Mouse (Mus musculus) brain, adult 2 months (tissue): Measurements from ENCODE around the gene Psg28.
A peak's percentile ranks its signal among the peaks of the same experiment; 100 is the strongest.
"Not testable (repeated sequence)": the region's sequence is repeated elsewhere in the genome, so short reads cannot be mapped to it uniquely, and the experiment has no call there.

Experiments
- DNase-seq: peaks from one replicate; pipeline ENCODE4 v3.0.0; 2011; ENCODE audit warnings: low read depth, low spot score

Gene Psg28

DNA sequence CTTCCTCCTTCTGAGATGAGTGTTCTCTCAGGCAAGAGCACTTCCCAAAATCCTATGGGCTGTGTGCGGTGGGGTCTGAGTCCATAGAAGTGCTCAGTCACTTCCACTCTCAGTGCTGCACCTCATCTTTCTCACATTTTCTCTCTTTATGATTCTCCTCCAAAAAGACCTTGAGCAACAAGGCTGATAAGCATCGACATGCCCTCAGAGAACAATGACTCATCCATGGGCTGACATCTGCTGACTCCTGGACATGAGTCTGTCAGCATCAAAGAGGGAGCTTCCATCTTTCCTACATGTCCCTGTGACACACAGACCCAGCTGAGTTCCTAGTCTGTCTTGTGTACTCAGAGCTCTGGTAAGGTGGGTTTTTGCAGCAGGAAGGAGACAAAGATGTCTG is at the start of gene Psg28:
Gene Psg28, minus strand, starts transcription at position 101 of the 400 bp plus-strand sequence.
- DNase-seq: not testable (repeated sequence)

DNA sequence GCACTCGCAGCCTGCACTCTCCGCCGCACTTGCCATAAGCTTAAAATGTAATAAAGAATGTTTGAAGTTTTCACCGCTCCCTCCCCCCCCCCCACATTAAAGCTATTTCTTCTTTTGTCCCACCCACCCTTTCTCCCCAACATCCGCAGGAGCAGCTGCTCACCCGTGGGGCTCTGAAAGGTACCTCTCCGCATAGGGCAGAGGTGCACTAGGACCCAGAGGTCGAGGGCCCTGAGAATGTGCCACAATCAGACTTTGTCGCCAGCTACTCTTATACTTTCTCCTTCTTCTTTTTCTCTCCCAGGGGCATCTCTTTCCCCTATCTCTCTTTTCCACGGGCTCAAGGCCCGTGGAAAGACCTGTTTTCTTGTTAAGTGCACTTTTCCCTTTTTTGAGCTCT is 28.4 kb downstream of the Psg28 start:
- DNase-seq: no peak

DNA sequence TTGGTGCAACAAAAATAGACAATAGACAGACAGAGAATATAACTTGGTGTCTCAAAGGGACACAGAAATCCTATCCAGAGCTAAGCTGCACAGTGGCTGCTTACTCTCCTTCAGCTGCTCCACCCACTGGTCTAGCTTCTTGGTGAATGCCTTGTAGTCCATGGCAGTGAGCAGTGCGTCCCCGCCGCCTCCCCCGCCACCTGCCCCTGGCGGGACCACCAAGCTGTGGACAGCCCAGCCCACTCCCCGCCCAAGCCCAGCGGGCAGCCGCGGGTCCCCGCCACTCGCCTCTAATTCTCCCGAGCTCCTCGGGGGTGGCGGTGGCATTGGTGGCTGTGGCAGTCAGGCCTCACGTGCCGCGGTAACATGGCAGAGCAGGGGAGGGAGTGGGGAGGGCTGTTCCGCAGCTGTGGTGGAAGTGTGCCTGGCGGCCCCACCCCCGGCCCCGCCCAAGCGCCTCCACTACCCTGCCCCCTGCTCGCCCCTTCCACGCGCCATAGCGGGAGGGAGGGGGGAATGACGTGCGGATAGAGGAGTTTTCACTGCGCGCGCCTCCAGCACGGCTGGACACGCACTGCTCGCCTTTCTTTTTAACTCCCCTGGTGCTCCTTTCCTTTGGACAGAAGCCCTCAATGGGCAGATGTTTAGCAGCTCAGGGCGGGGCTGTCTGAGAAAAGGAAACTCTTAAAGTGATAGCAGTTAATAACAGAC is 29.2 kb downstream of the Psg28 start:
- DNase-seq: peak; percentile 15

DNA sequence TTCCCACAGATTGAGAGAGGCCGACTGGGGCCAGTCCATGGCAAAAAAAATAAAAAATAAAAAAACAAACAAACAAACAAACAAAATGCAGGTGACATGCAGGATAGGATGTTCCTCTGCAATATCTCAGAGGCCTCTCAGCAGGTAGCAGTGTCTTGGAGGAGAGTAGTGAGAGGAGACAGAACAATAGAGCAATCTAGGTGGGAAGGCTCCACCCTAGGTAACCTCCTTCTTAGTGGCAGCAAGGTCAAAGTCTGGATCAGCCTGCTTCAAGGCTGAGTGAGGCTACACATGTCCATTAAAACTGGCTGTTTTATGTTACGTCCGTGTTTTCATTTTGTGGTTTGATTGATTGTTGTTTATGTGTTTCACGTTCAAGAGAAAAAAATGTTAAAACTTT is 40.4 kb downstream of the Psg28 start:
- not testable (repeated sequence) for DNase-seq

- DNase-seq: no peak
These were observed 53.5 kb downstream of the Psg28 start for GRCm38 (mm10) chr7:18378295-18378694.
